Mouse (Mus musculus) testis, adult 2 months (tissue): ENCODE measurements around the gene 2410004B18Rik. TPM values are rescaled to one million over a fixed set of nuclear protein-coding genes. Genes with fewer than 3 reads are reported as not detected.
A peak's percentile ranks its signal among the peaks of the same experiment; 100 is the strongest.

Source experiments
- H3K27ac ChIP-seq: fragments of 200-500 bp; 2 replicates; pipeline ENCODE4 v1.5.1; 2012; ENCODE audit warnings: low read depth, low read length; ENCODE audit not compliant: control insufficient read depth, insufficient read depth
- H3K27me3 ChIP-seq: fragments of 200-500 bp; 2 replicates; pipeline ENCODE4 v1.6.1; 2012; ENCODE audit warnings: mild to moderate bottlenecking, low read length, moderate library complexity; ENCODE audit not compliant: control insufficient read depth, insufficient read depth
- H3K36me3 ChIP-seq: fragments of 200-500 bp; 2 replicates; pipeline ENCODE4 v1.6.1; 2012; ENCODE audit warnings: mild to moderate bottlenecking, low read length; ENCODE audit not compliant: control insufficient read depth, insufficient read depth
- H3K4me1 ChIP-seq: fragments of 200-500 bp; 2 replicates; pipeline ENCODE4 v1.6.1; 2012; ENCODE audit warnings: low read length; ENCODE audit not compliant: control insufficient read depth, insufficient read depth
- H3K4me3 ChIP-seq: fragments of 200-500 bp; 2 replicates; pipeline ENCODE4 v1.5.1; 2012; ENCODE audit warnings: low read depth, mild to moderate bottlenecking, low read length, moderate library complexity, mixed read lengths; ENCODE audit not compliant: control insufficient read depth
- CTCF ChIP-seq: fragments of 200-500 bp; IDR thresholded peaks from 2 replicates; pipeline ENCODE4 v1.5.1; 2012; ENCODE audit warnings: low read depth, mild to moderate bottlenecking, inconsistent platforms, low read length, moderate library complexity; ENCODE audit not compliant: control insufficient read depth, insufficient read depth, insufficient replicate concordance
- POLR2A ChIP-seq: fragments of 200-500 bp; IDR thresholded peaks from 2 replicates; pipeline ENCODE4 v1.6.1; 2012; ENCODE audit warnings: low read depth, mild to moderate bottlenecking, inconsistent platforms, low read length, moderate library complexity; ENCODE audit not compliant: control insufficient read depth
- polyA plus RNA-seq: library from polyadenylated mRNA; depleted of rRNA; stranded (reverse); fragments of >200 nt; gene quantifications from 2 replicates; pipeline ENCODE4 v1.2.3, GENCODE M21; 2012

2410004B18Rik gene
- polyA plus RNA-seq, 1 experiment = 13.0 TPM

GRCm38 (mm10) chr3:145933845-145934244, 4.0 kb upstream of the 2410004B18Rik start:
- TF ChIP-seq CTCF (no peak), POLR2A (no peak)
- Histone ChIP-seq H3K27me3 (no peaks in the 10 kb centered on the region), H3K36me3 (no peaks in the 10 kb centered on the region), H3K4me3 (no peak overlapping the region), H3K4me1 (peaks cover 6% of the 10 kb centered on the region), H3K27ac (no peak overlapping the region)

DNA sequence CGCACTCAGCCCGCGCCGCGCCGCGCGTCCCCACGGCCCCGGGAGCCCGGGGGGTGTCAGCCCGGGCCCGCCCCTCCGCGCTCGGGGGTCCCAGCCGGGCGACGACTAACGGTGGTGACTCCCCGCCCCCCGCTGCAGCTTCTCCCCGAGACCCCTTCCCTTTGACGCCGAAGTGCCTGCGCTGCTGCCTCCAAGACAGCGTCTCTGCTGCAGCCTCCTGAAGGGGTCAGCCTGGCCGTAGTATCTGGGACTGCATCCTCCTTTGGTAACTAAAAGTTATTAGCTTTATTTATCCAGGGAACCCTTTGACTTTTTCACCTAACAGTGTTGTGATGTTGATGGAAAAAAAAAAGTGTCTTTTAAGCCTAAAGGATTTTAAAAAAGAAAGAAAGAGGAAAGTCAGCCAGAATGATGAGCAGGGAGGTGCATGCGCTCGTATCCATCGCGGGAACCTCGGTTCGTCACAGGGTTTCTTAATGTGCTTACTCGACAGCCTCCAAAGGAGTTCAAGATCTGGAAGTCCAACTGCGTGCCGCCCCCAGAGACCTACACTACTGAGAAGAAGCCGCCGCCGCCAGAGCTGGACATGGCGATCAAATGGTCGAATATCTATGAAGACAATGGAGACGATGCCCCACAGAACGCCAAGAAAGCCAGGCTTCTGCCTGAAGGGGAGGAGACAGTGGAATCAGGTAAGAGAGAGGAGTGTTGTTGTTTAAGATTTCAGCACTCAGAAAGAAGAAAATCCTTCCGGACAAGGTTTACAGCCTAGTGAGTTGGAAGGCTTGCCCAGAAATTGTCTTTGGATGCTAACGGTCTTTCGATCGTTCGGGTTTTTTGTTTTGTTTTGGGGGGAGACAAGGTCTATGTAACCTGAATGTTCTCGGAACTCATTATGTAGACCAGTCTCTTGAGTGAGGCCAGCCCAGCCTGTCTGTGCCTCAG, 863 bp downstream of the 2410004B18Rik start:
- Histone ChIP-seq H3K27ac (peak overlapping the region; percentile 65), H3K27me3 (no peaks in the 10 kb centered on the region), H3K4me3 (peak overlapping the region; percentile 96), H3K36me3 (peaks cover 4% of the 10 kb centered on the region; the same call in 1 of the 2 replicates), H3K4me1 (peaks cover 13% of the 10 kb centered on the region)
- TF ChIP-seq CTCF = no peak

- H3K36me3 ChIP-seq = peaks cover 4% of the 10 kb centered on the region; the same call in 1 of the 2 replicates
- H3K4me1 ChIP-seq = peaks cover 13% of the 10 kb centered on the region
- no peak for TF ChIP-seq CTCF
- no peak for TF ChIP-seq POLR2A
- peak overlapping the region; percentile 96 for H3K4me3 ChIP-seq
- H3K27me3 ChIP-seq = no peaks in the 10 kb centered on the region
- H3K27ac ChIP-seq = peak overlapping the region; percentile 10
These were observed 1.6 kb downstream of the 2410004B18Rik start for GRCm38 (mm10) chr3:145939402-145939801.

GRCm38 (mm10) chr3:145939971-145940370, 2.2 kb downstream of the 2410004B18Rik start:
- Histone ChIP-seq H3K27ac (no peak overlapping the region), H3K27me3 (no peaks in the 10 kb centered on the region), H3K36me3 (peaks cover 4% of the 10 kb centered on the region; the same call in 1 of the 2 replicates), H3K4me1 (peaks cover 13% of the 10 kb centered on the region), H3K4me3 (peak overlapping the region; percentile 39)
- TF ChIP-seq POLR2A = no peak
- no peak for TF ChIP-seq CTCF

GRCm38 (mm10) chr3:145941971-145942370, 4.2 kb downstream of the 2410004B18Rik start:
- peaks cover 11% of the 10 kb centered on the region for H3K4me1 ChIP-seq
- no peak for TF ChIP-seq POLR2A
- no peak for TF ChIP-seq CTCF
- peaks cover 4% of the 10 kb centered on the region; the same call in 1 of the 2 replicates for H3K36me3 ChIP-seq
- H3K27ac ChIP-seq = no peak overlapping the region
- H3K4me3 ChIP-seq = no peak overlapping the region
- H3K27me3 ChIP-seq = no peaks in the 10 kb centered on the region

GRCm38 (mm10) chr3:145944348-145944747, 6.5 kb downstream of the 2410004B18Rik start:
- Histone ChIP-seq H3K27ac (no peak overlapping the region), H3K27me3 (no peaks in the 10 kb centered on the region), H3K36me3 (peaks cover 2% of the 10 kb centered on the region; the same call in 1 of the 2 replicates), H3K4me3 (no peak overlapping the region), H3K4me1 (peaks cover 3% of the 10 kb centered on the region)
- no peak for TF ChIP-seq CTCF
- TF ChIP-seq POLR2A = no peak

GRCm38 (mm10) chr3:145945904-145946303, 8.1 kb downstream of the 2410004B18Rik start:
- Histone ChIP-seq H3K4me1 (peaks cover 2% of the 10 kb centered on the region), H3K27ac (no peak overlapping the region), H3K36me3 (no peaks in the 10 kb centered on the region), H3K4me3 (no peak overlapping the region), H3K27me3 (no peaks in the 10 kb centered on the region)
- no peak for TF ChIP-seq POLR2A
- TF ChIP-seq CTCF = no peak
